Mouse (Mus musculus) heart, embryonic 12.5 days (tissue): Measurements from ENCODE around the gene Rptn. TPM values are rescaled to one million over a fixed set of nuclear protein-coding genes. Genes with fewer than 3 reads are reported as not detected.

Source experiments
- ATAC-seq: fragments of 200-750 bp; cut with Nextera tagmentation; 2 replicates; pipeline ENCODE4 v1.8.0; 2017; ENCODE audit warnings: moderate TSS enrichment, moderate library complexity; ENCODE audit not compliant: insufficient number of reproducible peaks, low FRiP score
- H3K27ac ChIP-seq: fragments of 300-500 bp; sonication (generic); 2 replicates; pipeline ENCODE4 v1.5.1; 2016; ENCODE audit warnings: mild to moderate bottlenecking, moderate library complexity; ENCODE audit not compliant: poor library complexity, severe bottlenecking
- H3K27me3 ChIP-seq: fragments of 300-500 bp; sonication (generic); replicated peaks from 2 replicates; pipeline ENCODE4 v1.6.1; 2016; ENCODE audit warnings: mild to moderate bottlenecking, moderate library complexity
- H3K36me3 ChIP-seq: fragments of 300-500 bp; sonication (generic); 2 replicates; pipeline ENCODE4 v1.6.1; 2016; ENCODE audit warnings: mild to moderate bottlenecking, moderate library complexity
- H3K4me1 ChIP-seq: fragments of 300-500 bp; sonication (generic); replicated peaks from 2 replicates; pipeline ENCODE4 v1.6.1; 2016; ENCODE audit warnings: mild to moderate bottlenecking
- H3K4me2 ChIP-seq: fragments of 300-500 bp; sonication (generic); 2 replicates; pipeline ENCODE4 v1.6.1; 2016; ENCODE audit warnings: mild to moderate bottlenecking, moderate library complexity
- H3K4me3 ChIP-seq: fragments of 300-500 bp; sonication (generic); 2 replicates; pipeline ENCODE4 v1.5.1; 2016; ENCODE audit warnings: mild to moderate bottlenecking
- H3K9ac ChIP-seq: fragments of 300-500 bp; sonication (generic); 2 replicates; pipeline ENCODE4 v1.6.1; 2016; ENCODE audit warnings: mild to moderate bottlenecking, moderate library complexity
- H3K9me3 ChIP-seq: fragments of 300-500 bp; sonication (generic); replicated peaks from 2 replicates; pipeline ENCODE4 v1.6.1; 2016; ENCODE audit warnings: mild to moderate bottlenecking, moderate library complexity
- WGBS: fragments of 180-500 bp; shearing (Covaris S2); methylation state at CpG from one replicate; pipeline ENCODE4 v1.1.7; 2016; 5-methylcytosine and 5-hydroxymethylcytosine counted together
- polyA plus RNA-seq: library from polyadenylated mRNA; unstranded; fragments of >200 nt; fragmentation: Nextera tagmentation; extraction: Ambion mirVana; gene quantifications from 2 replicates; pipeline ENCODE4 v1.2.1, GENCODE M21; 2016

The Rptn gene
- not detected in 2 replicates for polyA plus RNA-seq

GRCm38 (mm10) chr3:93393366-93393765 lies at the start of gene Rptn:
Rptn (plus strand) TSS chr3:93393699.
- no peaks in the 10 kb centered on the region for H3K36me3 ChIP-seq
- H3K4me3 ChIP-seq: no peak within 1 kb of the TSS
- no peaks in the 10 kb centered on the region for H3K9me3 ChIP-seq
- no peaks in the 10 kb centered on the region for H3K27me3 ChIP-seq
- H3K4me1 ChIP-seq: no peaks in the 10 kb centered on the region
- no peak within 1 kb of the TSS for H3K4me2 ChIP-seq
- WGBS: 73% methylated on average over 2 of the region's 2 CpGs
- no peak for ATAC-seq
- no peak within 1 kb of the TSS for H3K9ac ChIP-seq
- no peak within 1 kb of the TSS for H3K27ac ChIP-seq

- H3K4me3 ChIP-seq: no peak overlapping the region
- H3K27ac ChIP-seq: no peak overlapping the region
- H3K4me2 ChIP-seq: no peak overlapping the region
- no peaks in the 10 kb centered on the region for H3K4me1 ChIP-seq
- H3K27me3 ChIP-seq: no peaks in the 10 kb centered on the region
- H3K36me3 ChIP-seq: no peaks in the 10 kb centered on the region
- WGBS: 68% methylated on average over 2 of the region's 2 CpGs
- no peaks in the 10 kb centered on the region for H3K9me3 ChIP-seq
- no peak for ATAC-seq
- no peak overlapping the region for H3K9ac ChIP-seq
Measured at GRCm38 (mm10) chr3:93346896-93347295, 46.6 kb upstream of the Rptn start.

GRCm38 (mm10) chr3:93360045-93360444 lies 33.5 kb upstream of the Rptn start:
- Histone ChIP-seq H3K27ac (no peak overlapping the region), H3K4me3 (no peak overlapping the region), H3K9me3 (no peaks in the 10 kb centered on the region), H3K27me3 (peaks cover 3% of the 10 kb centered on the region; the same call in 1 of the 2 replicates), H3K9ac (no peak overlapping the region), H3K36me3 (no peaks in the 10 kb centered on the region), H3K4me2 (no peak overlapping the region), H3K4me1 (no peaks in the 10 kb centered on the region)
- ATAC-seq: no peak
- 20% methylated on average over 7 of the region's 7 CpGs for WGBS

- H3K4me3 ChIP-seq: 0 out of 2 replicates have a peak overlapping the region, but pooled peaks have one; percentile 7
- no peak overlapping the region for H3K27ac ChIP-seq
- H3K27me3 ChIP-seq: peaks cover 3% of the 10 kb centered on the region; the same call in 1 of the 2 replicates
- no peaks in the 10 kb centered on the region for H3K4me1 ChIP-seq
- H3K4me2 ChIP-seq: peak overlapping the region; percentile 22
- H3K9me3 ChIP-seq: no peaks in the 10 kb centered on the region
- no peak overlapping the region for H3K9ac ChIP-seq
- no peaks in the 10 kb centered on the region for H3K36me3 ChIP-seq
- ATAC-seq: no peak
- 8% methylated on average over 10 of the region's 10 CpGs for WGBS
Measured at GRCm38 (mm10) chr3:93361933-93362574, 31.4 kb upstream of the Rptn start.

- no peaks in the 10 kb centered on the region for H3K9me3 ChIP-seq
- peaks cover 3% of the 10 kb centered on the region; the same call in 1 of the 2 replicates for H3K27me3 ChIP-seq
- no peaks in the 10 kb centered on the region for H3K36me3 ChIP-seq
- H3K4me3 ChIP-seq: no peak overlapping the region
- no peak for ATAC-seq
- no peak overlapping the region for H3K27ac ChIP-seq
- no peak overlapping the region for H3K9ac ChIP-seq
- H3K4me2 ChIP-seq: no peak overlapping the region
- H3K4me1 ChIP-seq: 0 out of 2 replicates have a peak, but pooled peaks cover 2% of the 10 kb centered on the region
- 60% methylated on average over 3 of the region's 3 CpGs for WGBS
Measured at GRCm38 (mm10) chr3:93366966-93367575, 26.4 kb upstream of the Rptn start.

GRCm38 (mm10) chr3:93368171-93368570 lies 25.3 kb upstream of the Rptn start:
- 0 out of 2 replicates have a peak, but pooled peaks cover 2% of the 10 kb centered on the region for H3K4me1 ChIP-seq
- no peak overlapping the region for H3K4me3 ChIP-seq
- H3K27me3 ChIP-seq: peaks cover 3% of the 10 kb centered on the region; the same call in 1 of the 2 replicates
- no peaks in the 10 kb centered on the region for H3K36me3 ChIP-seq
- ATAC-seq: no peak
- no peak overlapping the region for H3K27ac ChIP-seq
- no peak overlapping the region for H3K4me2 ChIP-seq
- no peaks in the 10 kb centered on the region for H3K9me3 ChIP-seq
- no peak overlapping the region for H3K9ac ChIP-seq
- WGBS: 71% methylated on average over 1 of the region's 1 CpGs

GRCm38 (mm10) chr3:93373416-93373815 lies 20.1 kb upstream of the Rptn start:
- H3K9me3 ChIP-seq: no peaks in the 10 kb centered on the region
- no peak overlapping the region for H3K9ac ChIP-seq
- H3K4me3 ChIP-seq: no peak overlapping the region
- H3K36me3 ChIP-seq: no peaks in the 10 kb centered on the region
- H3K4me1 ChIP-seq: no peaks in the 10 kb centered on the region
- ATAC-seq: no peak
- no peak overlapping the region for H3K27ac ChIP-seq
- WGBS: 69% methylated on average over 6 of the region's 6 CpGs
- H3K4me2 ChIP-seq: no peak overlapping the region
- no peaks in the 10 kb centered on the region for H3K27me3 ChIP-seq

- Histone ChIP-seq H3K4me1 (no peaks in the 10 kb centered on the region), H3K9me3 (no peaks in the 10 kb centered on the region), H3K9ac (no peak overlapping the region), H3K27me3 (no peaks in the 10 kb centered on the region), H3K27ac (no peak overlapping the region), H3K4me2 (no peak overlapping the region), H3K36me3 (no peaks in the 10 kb centered on the region), H3K4me3 (no peak overlapping the region)
- 65% methylated on average over 1 of the region's 1 CpGs for WGBS
- ATAC-seq: no peak
Measured at GRCm38 (mm10) chr3:93375196-93375595, 18.3 kb upstream of the Rptn start.

- Histone ChIP-seq H3K27ac (no peak overlapping the region), H3K9ac (no peak overlapping the region), H3K9me3 (no peaks in the 10 kb centered on the region), H3K4me1 (no peaks in the 10 kb centered on the region), H3K4me2 (no peak overlapping the region), H3K36me3 (no peaks in the 10 kb centered on the region), H3K27me3 (no peaks in the 10 kb centered on the region), H3K4me3 (no peak overlapping the region)
- WGBS: 81% methylated on average over 5 of the region's 5 CpGs
- ATAC-seq: no peak
Measured at GRCm38 (mm10) chr3:93375601-93376000, 17.9 kb upstream of the Rptn start.

- no peak for ATAC-seq
- no peak overlapping the region for H3K27ac ChIP-seq
- no peak overlapping the region for H3K9ac ChIP-seq
- 62% methylated on average over 4 of the region's 4 CpGs for WGBS
- H3K4me1 ChIP-seq: no peaks in the 10 kb centered on the region
- no peak overlapping the region for H3K4me3 ChIP-seq
- H3K4me2 ChIP-seq: no peak overlapping the region
- H3K27me3 ChIP-seq: no peaks in the 10 kb centered on the region
- no peaks in the 10 kb centered on the region for H3K36me3 ChIP-seq
- no peaks in the 10 kb centered on the region for H3K9me3 ChIP-seq
Measured at GRCm38 (mm10) chr3:93378146-93378545, 15.4 kb upstream of the Rptn start.

GRCm38 (mm10) chr3:93403936-93404335 lies 10.4 kb downstream of the Rptn start:
- H3K4me2 ChIP-seq: no peak overlapping the region
- no peaks in the 10 kb centered on the region for H3K27me3 ChIP-seq
- H3K27ac ChIP-seq: no peak overlapping the region
- H3K4me1 ChIP-seq: no peaks in the 10 kb centered on the region
- ATAC-seq: no peak
- no peak overlapping the region for H3K9ac ChIP-seq
- 89% methylated on average over 3 of the region's 3 CpGs for WGBS
- no peaks in the 10 kb centered on the region for H3K36me3 ChIP-seq
- no peak overlapping the region for H3K4me3 ChIP-seq
- no peaks in the 10 kb centered on the region for H3K9me3 ChIP-seq
